Mouse (Mus musculus) forebrain, embryonic 11.5 days (tissue): ENCODE measurements at regions not wholly inside any gene's neighbourhood (a gene's known extent, or its start where the extent isn't known, plus 50 kb on each side); places are given as distances from the start of the nearest gene placed in this dataset.

Experiments
- ATAC-seq: fragments of 200-750 bp; cut with Nextera tagmentation; replicated peaks from 2 replicates; pipeline ENCODE4 v1.8.0; 2017; ENCODE audit warnings: moderate TSS enrichment; ENCODE audit not compliant: low FRiP score
- DNase-seq: peaks from one replicate; pipeline ENCODE4 v3.0.0-alpha.2; 2017; ENCODE audit warnings: low spot score
- H3K27ac ChIP-seq: fragments of 300-500 bp; sonication (generic); 2 replicates; pipeline ENCODE4 v1.5.1; 2014; ENCODE audit warnings: low read depth, low read length
- H3K27me3 ChIP-seq: fragments of 300-500 bp; sonication (generic); 2 replicates; pipeline ENCODE4 v1.6.1; 2014; ENCODE audit warnings: mild to moderate bottlenecking, low read length, mixed read lengths; ENCODE audit not compliant: control insufficient read depth, insufficient read depth
- H3K36me3 ChIP-seq: fragments of 300-500 bp; sonication (generic); 2 replicates; pipeline ENCODE4 v1.6.1; 2014; ENCODE audit warnings: mild to moderate bottlenecking, low read length, moderate library complexity, mixed read lengths; ENCODE audit not compliant: control insufficient read depth, insufficient read depth
- H3K4me1 ChIP-seq: fragments of 300-500 bp; sonication (generic); replicated peaks from 2 replicates; pipeline ENCODE4 v1.6.1; 2014; ENCODE audit warnings: low read length, mixed read lengths; ENCODE audit not compliant: control insufficient read depth, insufficient read depth
- H3K4me2 ChIP-seq: fragments of 300-500 bp; sonication (generic); 2 replicates; pipeline ENCODE4 v1.6.1; 2014; ENCODE audit warnings: low read depth, mild to moderate bottlenecking, low read length, moderate library complexity, mixed read lengths; ENCODE audit not compliant: severe bottlenecking
- H3K4me3 ChIP-seq: fragments of 300-500 bp; sonication (generic); 2 replicates; pipeline ENCODE4 v1.5.1; 2014; ENCODE audit warnings: low read depth, low read length
- H3K9ac ChIP-seq: fragments of 300-500 bp; sonication (generic); 2 replicates; pipeline ENCODE4 v1.6.1; 2014; ENCODE audit warnings: low read length
- H3K9me3 ChIP-seq: fragments of 300-500 bp; sonication (generic); 2 replicates; pipeline ENCODE4 v1.6.1; 2016; ENCODE audit warnings: low read length, mixed read lengths; ENCODE audit not compliant: control insufficient read depth
- WGBS: fragments of 180-500 bp; shearing (Covaris S2); extraction: QIAGEN DNeasy Blood & Tissue Kit; methylation state at CpG from one replicate; pipeline ENCODE4 v1.1.7; 2014; 5-methylcytosine and 5-hydroxymethylcytosine counted together

DNA sequence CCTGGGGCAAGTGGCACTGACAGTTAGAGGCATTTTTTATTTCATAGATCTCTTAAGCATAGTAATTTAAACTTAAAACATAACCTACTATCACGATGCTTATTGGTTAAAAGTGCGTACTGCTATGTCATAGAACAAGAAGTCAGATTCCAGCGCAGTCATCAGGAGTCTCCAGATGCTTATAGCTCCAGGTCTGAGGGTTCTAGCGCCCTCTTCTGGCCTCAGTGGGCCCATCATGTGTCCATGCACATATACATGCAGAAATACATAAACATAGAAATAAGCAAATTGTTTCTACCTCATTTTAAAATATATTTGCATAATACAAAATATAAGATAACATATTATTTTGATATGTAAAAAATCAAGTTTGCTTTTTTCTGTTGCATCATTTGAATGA, 1002.8 kb upstream of the Adgrl2 start:
- no peak overlapping the region for H3K27ac ChIP-seq
- no peaks in the 10 kb centered on the region for H3K4me1 ChIP-seq
- DNase-seq (no peak), ATAC-seq (no peak)
- H3K36me3 ChIP-seq, result no peaks in the 10 kb centered on the region
- H3K9ac ChIP-seq, result no peak overlapping the region
- no peak overlapping the region for H3K4me2 ChIP-seq
- no peak overlapping the region for H3K4me3 ChIP-seq
- no peaks in the 10 kb centered on the region for H3K27me3 ChIP-seq
- no peaks in the 10 kb centered on the region for H3K9me3 ChIP-seq
- 61% methylated on average over 4 of the region's 4 CpGs for WGBS

DNA sequence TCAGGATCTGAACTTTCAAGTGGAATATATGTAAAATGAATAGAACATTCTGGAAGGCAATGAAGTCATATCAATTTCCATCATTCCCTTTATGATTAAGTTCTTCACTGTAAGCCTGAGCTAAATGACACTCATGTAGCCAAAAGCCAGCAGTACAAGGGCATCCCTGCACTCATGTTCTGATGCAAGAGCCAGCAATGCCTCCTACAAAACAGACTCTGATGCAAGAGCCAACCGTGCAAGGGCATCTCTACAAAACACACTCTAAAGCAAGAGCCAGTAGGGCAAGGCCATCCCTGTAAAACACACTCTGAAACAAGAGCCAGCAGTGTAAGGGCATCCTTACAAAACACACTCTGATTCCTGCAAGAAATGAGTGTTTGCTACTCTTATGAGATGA, 997.4 kb upstream of the Adgrl2 start:
- no peaks in the 10 kb centered on the region for H3K27me3 ChIP-seq
- H3K4me2 ChIP-seq, result no peak overlapping the region
- ATAC-seq, result no peak
- no peaks in the 10 kb centered on the region for H3K4me1 ChIP-seq
- no peak for DNase-seq
- no peaks in the 10 kb centered on the region for H3K9me3 ChIP-seq
- H3K9ac ChIP-seq, result no peak overlapping the region
- H3K27ac ChIP-seq, result no peak overlapping the region
- 79% methylated on average over 1 of the region's 1 CpGs for WGBS
- no peaks in the 10 kb centered on the region for H3K36me3 ChIP-seq
- no peak overlapping the region for H3K4me3 ChIP-seq

DNA sequence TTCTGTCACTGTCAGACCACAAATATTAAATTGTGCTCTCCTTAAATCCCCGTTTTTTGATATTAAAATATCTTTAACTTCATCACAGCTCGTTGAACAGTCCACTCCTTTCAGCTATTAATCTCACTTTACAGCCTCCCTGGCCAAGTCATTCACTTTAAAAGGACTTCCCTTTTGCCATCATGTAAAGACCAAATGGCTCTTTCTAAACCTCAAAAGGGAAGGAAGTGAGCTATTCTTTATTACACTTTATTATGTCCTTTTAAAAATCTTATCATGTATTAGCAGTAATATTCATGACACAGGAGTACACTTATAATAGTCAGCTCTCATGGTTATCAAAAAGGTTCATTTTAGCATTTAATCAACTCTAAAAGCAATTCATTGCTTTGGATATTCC, 966.6 kb upstream of the Adgrl2 start:
- H3K9ac ChIP-seq, result no peak overlapping the region
- H3K27ac ChIP-seq, result no peak overlapping the region
- DNase-seq (no peak), ATAC-seq (no peak)
- H3K9me3 ChIP-seq, result no peaks in the 10 kb centered on the region
- no peaks in the 10 kb centered on the region for H3K27me3 ChIP-seq
- 76% methylated on average over 2 of the region's 2 CpGs for WGBS
- H3K36me3 ChIP-seq, result no peaks in the 10 kb centered on the region
- no peaks in the 10 kb centered on the region for H3K4me1 ChIP-seq
- H3K4me2 ChIP-seq, result no peak overlapping the region
- no peak overlapping the region for H3K4me3 ChIP-seq

DNA sequence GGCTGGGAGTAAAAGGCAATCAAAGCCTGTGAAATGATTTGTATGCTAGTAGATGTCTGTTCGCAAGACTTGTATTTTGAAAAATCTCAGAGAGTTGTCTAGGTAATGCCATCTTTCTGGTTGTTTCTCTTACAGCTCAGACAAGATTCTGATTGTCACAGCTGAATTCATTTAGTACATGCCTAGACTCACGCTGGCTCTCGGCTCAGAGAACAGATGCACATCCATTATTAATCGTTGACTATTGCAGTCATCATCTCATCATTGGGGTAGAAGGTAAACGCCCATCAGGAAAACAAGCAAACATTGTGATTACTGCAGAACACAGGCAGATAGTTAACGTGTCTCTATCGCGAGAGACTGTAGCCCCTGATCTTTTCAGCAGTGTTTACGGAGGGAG, 945.8 kb upstream of the Adgrl2 start:
- ATAC-seq (no peak), DNase-seq (no peak)
- no peaks in the 10 kb centered on the region for H3K4me1 ChIP-seq
- H3K27ac ChIP-seq, result no peak overlapping the region
- H3K4me2 ChIP-seq, result no peak overlapping the region
- H3K9me3 ChIP-seq, result no peaks in the 10 kb centered on the region
- no peak overlapping the region for H3K9ac ChIP-seq
- no peaks in the 10 kb centered on the region for H3K36me3 ChIP-seq
- no peaks in the 10 kb centered on the region for H3K27me3 ChIP-seq
- no peak overlapping the region for H3K4me3 ChIP-seq
- WGBS, result 90% methylated on average over 9 of the region's 9 CpGs

DNA sequence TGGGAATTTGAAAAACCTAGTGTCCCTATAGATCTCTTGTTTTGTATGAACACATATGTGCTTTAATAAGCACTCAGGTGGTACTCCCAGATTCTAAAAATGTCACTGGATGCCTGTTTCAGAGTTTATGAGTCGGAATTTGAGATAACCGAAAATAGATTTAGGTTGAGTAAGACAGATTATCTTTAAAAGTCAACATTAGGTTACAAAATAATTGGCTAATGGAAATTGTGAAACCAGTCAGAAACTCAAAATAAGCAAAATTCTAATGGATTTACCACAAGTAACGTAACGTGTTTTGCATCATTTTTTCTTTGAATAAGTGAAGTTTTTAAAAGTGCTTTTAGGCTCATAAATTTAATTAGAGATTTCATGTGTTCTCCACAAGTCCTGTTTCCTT, 944.5 kb upstream of the Adgrl2 start:
- Histone ChIP-seq H3K9ac (no peak overlapping the region), H3K27ac (no peak overlapping the region), H3K4me2 (no peak overlapping the region), H3K27me3 (no peaks in the 10 kb centered on the region), H3K9me3 (no peaks in the 10 kb centered on the region), H3K4me3 (no peak overlapping the region), H3K4me1 (no peaks in the 10 kb centered on the region), H3K36me3 (no peaks in the 10 kb centered on the region)
- DNase-seq, result no peak
- 89% methylated on average over 4 of the region's 4 CpGs for WGBS
- no peak for ATAC-seq

- no peak overlapping the region for H3K4me2 ChIP-seq
- no peak overlapping the region for H3K4me3 ChIP-seq
- no peak for DNase-seq
- H3K27ac ChIP-seq, result no peak overlapping the region
- no peak for ATAC-seq
- H3K36me3 ChIP-seq, result no peaks in the 10 kb centered on the region
- H3K9ac ChIP-seq, result no peak overlapping the region
- no peaks in the 10 kb centered on the region for H3K4me1 ChIP-seq
- H3K27me3 ChIP-seq, result no peaks in the 10 kb centered on the region
- WGBS, result 87% methylated on average over 10 of the region's 10 CpGs
- H3K9me3 ChIP-seq, result no peaks in the 10 kb centered on the region
Measured at GRCm38 (mm10) chr3:149928456-149929360, 938.4 kb upstream of the Adgrl2 start.

GRCm38 (mm10) chr3:149920206-149920605, 929.9 kb upstream of the Adgrl2 start:
- Histone ChIP-seq H3K9me3 (no peaks in the 10 kb centered on the region), H3K9ac (no peak overlapping the region), H3K27me3 (no peaks in the 10 kb centered on the region), H3K4me2 (no peak overlapping the region), H3K4me1 (no peaks in the 10 kb centered on the region), H3K36me3 (no peaks in the 10 kb centered on the region), H3K4me3 (no peak overlapping the region), H3K27ac (no peak overlapping the region)
- ATAC-seq, result no peak
- no peak for DNase-seq
- 88% methylated on average over 2 of the region's 2 CpGs for WGBS

DNA sequence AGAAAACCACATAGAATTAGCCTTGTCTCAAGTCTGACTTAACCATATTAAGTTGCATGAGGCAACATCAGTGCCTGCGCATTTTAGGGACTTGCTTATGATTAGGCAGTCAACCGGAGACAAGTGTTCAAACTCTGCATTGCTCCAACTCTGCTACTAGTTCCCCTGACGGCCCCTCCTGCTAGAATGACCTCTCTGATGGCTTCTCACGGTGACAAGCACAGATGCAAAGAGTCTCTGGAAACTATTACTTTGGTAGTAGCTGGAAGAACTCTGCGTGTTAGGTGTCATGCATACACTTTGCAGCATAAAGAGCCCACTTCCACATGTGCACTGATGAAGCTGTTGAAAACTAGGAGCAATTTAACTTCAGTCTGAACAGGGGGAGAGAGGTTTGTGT, 927.8 kb upstream of the Adgrl2 start:
- Histone ChIP-seq H3K27me3 (no peaks in the 10 kb centered on the region), H3K9ac (no peak overlapping the region), H3K4me3 (no peak overlapping the region), H3K4me1 (no peaks in the 10 kb centered on the region), H3K36me3 (no peaks in the 10 kb centered on the region), H3K27ac (no peak overlapping the region), H3K4me2 (no peak overlapping the region), H3K9me3 (no peaks in the 10 kb centered on the region)
- ATAC-seq, result no peak
- no peak for DNase-seq
- WGBS, result 57% methylated on average over 5 of the region's 5 CpGs

DNA sequence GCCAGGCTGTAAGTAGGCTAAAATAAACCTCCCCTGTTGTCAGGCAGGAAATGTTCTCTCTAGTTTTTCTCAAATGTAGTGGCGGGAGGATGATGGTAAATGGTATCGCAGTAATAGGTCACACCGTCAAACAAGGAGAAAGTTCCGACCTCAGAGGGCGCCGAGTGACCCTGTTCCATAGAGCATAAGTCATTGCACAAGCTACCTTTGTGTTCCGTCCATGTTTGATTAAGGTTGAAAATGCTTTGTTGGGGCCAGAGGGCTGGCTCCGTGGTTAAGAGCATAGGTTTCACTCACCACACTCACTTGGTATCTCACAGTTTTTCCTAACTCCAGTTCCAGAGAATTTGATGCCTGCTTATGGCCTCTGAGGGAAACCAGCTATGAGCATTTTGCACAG, 920.4 kb upstream of the Adgrl2 start:
- no peak overlapping the region for H3K9ac ChIP-seq
- H3K4me2 ChIP-seq, result no peak overlapping the region
- H3K27me3 ChIP-seq, result no peaks in the 10 kb centered on the region
- H3K4me1 ChIP-seq, result no peaks in the 10 kb centered on the region
- no peak overlapping the region for H3K4me3 ChIP-seq
- WGBS, result 85% methylated on average over 8 of the region's 8 CpGs
- H3K36me3 ChIP-seq, result no peaks in the 10 kb centered on the region
- H3K9me3 ChIP-seq, result no peaks in the 10 kb centered on the region
- DNase-seq, result no peak
- no peak for ATAC-seq
- H3K27ac ChIP-seq, result no peak overlapping the region
